Mouse (Mus musculus): Measurements from ENCODE around the gene Sorbs1. TPM values are rescaled to one million over a fixed set of nuclear protein-coding genes. Genes with fewer than 3 reads are reported as not detected.

The Sorbs1 gene
- polyA plus RNA-seq, 1 experiment from 2014 or later, result 37.7 TPM

- Histone ChIP-seq H3K9me3 (no peaks in the 10 kb centered on the region), H3K36me3 (0 out of 2 replicates have a peak, but pooled peaks cover under 1% of the 10 kb centered on the region), H3K27ac (no peak overlapping the region), H3K4me2 (no peak overlapping the region), H3K27me3 (no peaks in the 10 kb centered on the region), H3K4me1 (no peaks in the 10 kb centered on the region), H3K4me3 (no peak overlapping the region), H3K9ac (no peak overlapping the region)
- no peak; the same call in 1 of the 2 replicates for ATAC-seq (ENCODE audit: insufficient number of reproducible peaks, insufficient read depth, low FRiP score, low TSS enrichment, low read depth)
- WGBS, result 61% methylated on average over 6 of the region's 6 CpGs
Measured at GRCm38 (mm10) chr19:40331846-40332245, 181.7 kb downstream of the Sorbs1 start.

GRCm38 (mm10) chr19:40326126-40326525 is 187.5 kb downstream of the Sorbs1 start:
- 93% methylated on average over 21 of the region's 21 CpGs for WGBS

GRCm38 (mm10) chr19:40325381-40325780 is 188.2 kb downstream of the Sorbs1 start:
- no peaks in the 10 kb centered on the region for H3K9me3 ChIP-seq
- ATAC-seq (ENCODE audit: insufficient number of reproducible peaks, insufficient read depth, low FRiP score, low TSS enrichment, low read depth), result no peak
- H3K27me3 ChIP-seq, result no peaks in the 10 kb centered on the region
- H3K9ac ChIP-seq, result no peak overlapping the region
- 84% methylated on average over 8 of the region's 8 CpGs for WGBS
- H3K36me3 ChIP-seq, result peaks cover 14% of the 10 kb centered on the region
- H3K4me1 ChIP-seq, result peaks cover 9% of the 10 kb centered on the region; the same call in 1 of the 2 replicates
- H3K27ac ChIP-seq, result no peak overlapping the region
- no peak overlapping the region for H3K4me2 ChIP-seq
- no peak overlapping the region for H3K4me3 ChIP-seq

More at GRCm38 (mm10) chr19:40326126-40326525, 187.5 kb downstream of the Sorbs1 start:
- Histone ChIP-seq H3K36me3 (peaks cover 14% of the 10 kb centered on the region), H3K4me1 (peaks cover 9% of the 10 kb centered on the region; the same call in 1 of the 2 replicates), H3K4me3 (no peak overlapping the region), H3K27me3 (no peaks in the 10 kb centered on the region), H3K27ac (no peak overlapping the region), H3K9me3 (no peaks in the 10 kb centered on the region), H3K9ac (no peak overlapping the region), H3K4me2 (no peak overlapping the region)
- ATAC-seq (ENCODE audit: insufficient number of reproducible peaks, insufficient read depth, low FRiP score, low TSS enrichment, low read depth), result no peak

- H3K4me3 ChIP-seq, result no peak overlapping the region
- no peak overlapping the region for H3K27ac ChIP-seq
- H3K4me1 ChIP-seq, result peaks cover 9% of the 10 kb centered on the region; the same call in 1 of the 2 replicates
- no peaks in the 10 kb centered on the region for H3K27me3 ChIP-seq
- 56% methylated on average over 3 of the region's 3 CpGs for WGBS
- ATAC-seq (ENCODE audit: insufficient number of reproducible peaks, insufficient read depth, low FRiP score, low TSS enrichment, low read depth), result no peak
- no peak overlapping the region for H3K4me2 ChIP-seq
- peaks cover 14% of the 10 kb centered on the region for H3K36me3 ChIP-seq
- H3K9ac ChIP-seq, result no peak overlapping the region
- no peaks in the 10 kb centered on the region for H3K9me3 ChIP-seq
Measured at GRCm38 (mm10) chr19:40322226-40322625, 191.4 kb downstream of the Sorbs1 start.

GRCm38 (mm10) chr19:40319199-40319598 is 194.4 kb downstream of the Sorbs1 start:
- Histone ChIP-seq H3K36me3 (no peaks in the 10 kb centered on the region; the same call in 1 of the 2 replicates), H3K4me3 (no peak overlapping the region)
- WGBS, result 79% methylated on average over 3 of the region's 3 CpGs

GRCm38 (mm10) chr19:40318511-40318910 is 195.1 kb downstream of the Sorbs1 start:
- Histone ChIP-seq H3K4me2 (no peak overlapping the region), H3K4me1 (peaks cover 5% of the 10 kb centered on the region; the same call in 1 of the 2 replicates), H3K27ac (no peak overlapping the region), H3K27me3 (no peaks in the 10 kb centered on the region), H3K9me3 (no peaks in the 10 kb centered on the region), H3K36me3 (no peaks in the 10 kb centered on the region), H3K9ac (no peak overlapping the region), H3K4me3 (no peak overlapping the region)
- 21% methylated on average over 6 of the region's 6 CpGs for WGBS
- no peak for ATAC-seq (ENCODE audit: insufficient number of reproducible peaks, insufficient read depth, low FRiP score, low TSS enrichment, low read depth)

More at GRCm38 (mm10) chr19:40319199-40319598, 194.4 kb downstream of the Sorbs1 start:
- ATAC-seq (ENCODE audit: insufficient number of reproducible peaks, insufficient read depth, low FRiP score, low TSS enrichment, low read depth), result no peak
- Histone ChIP-seq H3K4me1 (peaks cover 9% of the 10 kb centered on the region; the same call in 1 of the 2 replicates), H3K9ac (no peak overlapping the region), H3K27me3 (no peaks in the 10 kb centered on the region), H3K4me2 (no peak overlapping the region), H3K27ac (no peak overlapping the region), H3K9me3 (no peaks in the 10 kb centered on the region)

- Histone ChIP-seq H3K27ac (no peak overlapping the region), H3K9me3 (no peaks in the 10 kb centered on the region), H3K4me3 (no peak overlapping the region), H3K9ac (no peak overlapping the region), H3K4me1 (no peaks in the 10 kb centered on the region), H3K36me3 (no peaks in the 10 kb centered on the region), H3K4me2 (no peak overlapping the region), H3K27me3 (no peaks in the 10 kb centered on the region)
- WGBS, result 71% methylated on average over 4 of the region's 4 CpGs
- no peak for ATAC-seq (ENCODE audit: insufficient number of reproducible peaks, insufficient read depth, low FRiP score, low TSS enrichment, low read depth)
Measured at GRCm38 (mm10) chr19:40317001-40317400, 196.6 kb downstream of the Sorbs1 start.

GRCm38 (mm10) chr19:40314252-40314651 is 199.3 kb downstream of the Sorbs1 start:
- no peak overlapping the region for H3K4me2 ChIP-seq
- H3K4me1 ChIP-seq, result no peaks in the 10 kb centered on the region
- no peak overlapping the region for H3K4me3 ChIP-seq
- H3K9me3 ChIP-seq, result no peaks in the 10 kb centered on the region
- ATAC-seq (ENCODE audit: insufficient number of reproducible peaks, insufficient read depth, low FRiP score, low TSS enrichment, low read depth), result no peak
- no peak overlapping the region for H3K9ac ChIP-seq
- no peak overlapping the region for H3K27ac ChIP-seq
- 91% methylated on average over 11 of the region's 11 CpGs for WGBS
- peaks cover 9% of the 10 kb centered on the region for H3K36me3 ChIP-seq
- H3K27me3 ChIP-seq, result no peaks in the 10 kb centered on the region

GRCm38 (mm10) chr19:40311631-40312030 is 201.9 kb downstream of the Sorbs1 start:
- H3K9ac ChIP-seq, result no peak overlapping the region
- H3K9me3 ChIP-seq, result no peaks in the 10 kb centered on the region
- H3K27me3 ChIP-seq, result no peaks in the 10 kb centered on the region
- 92% methylated on average over 8 of the region's 8 CpGs for WGBS
- no peaks in the 10 kb centered on the region for H3K4me1 ChIP-seq
- H3K4me2 ChIP-seq, result no peak overlapping the region
- H3K4me3 ChIP-seq, result no peak overlapping the region
- H3K27ac ChIP-seq, result no peak overlapping the region
- ATAC-seq (ENCODE audit: insufficient number of reproducible peaks, insufficient read depth, low FRiP score, low TSS enrichment, low read depth), result no peak
- peaks cover 10% of the 10 kb centered on the region for H3K36me3 ChIP-seq

- Histone ChIP-seq H3K9ac (no peak overlapping the region), H3K4me2 (no peak overlapping the region), H3K4me3 (no peak overlapping the region), H3K36me3 (peaks cover 10% of the 10 kb centered on the region), H3K4me1 (no peaks in the 10 kb centered on the region), H3K27me3 (no peaks in the 10 kb centered on the region), H3K9me3 (no peaks in the 10 kb centered on the region), H3K27ac (no peak overlapping the region)
- 87% methylated on average over 15 of the region's 15 CpGs for WGBS
- no peak for ATAC-seq (ENCODE audit: insufficient number of reproducible peaks, insufficient read depth, low FRiP score, low TSS enrichment, low read depth)
Measured at GRCm38 (mm10) chr19:40310410-40311130, 203.0 kb downstream of the Sorbs1 start.

- no peaks in the 10 kb centered on the region for H3K4me1 ChIP-seq
- H3K27ac ChIP-seq, result no peak overlapping the region
- no peaks in the 10 kb centered on the region for H3K27me3 ChIP-seq
- 90% methylated on average over 12 of the region's 12 CpGs for WGBS
- no peaks in the 10 kb centered on the region for H3K9me3 ChIP-seq
- no peak overlapping the region for H3K4me2 ChIP-seq
- no peak for ATAC-seq (ENCODE audit: insufficient number of reproducible peaks, insufficient read depth, low FRiP score, low TSS enrichment, low read depth)
- H3K4me3 ChIP-seq, result no peak overlapping the region
- no peak overlapping the region for H3K9ac ChIP-seq
- H3K36me3 ChIP-seq, result peaks cover 10% of the 10 kb centered on the region
Measured at GRCm38 (mm10) chr19:40309911-40310310, 203.7 kb downstream of the Sorbs1 start.

- Histone ChIP-seq H3K4me3 (no peak overlapping the region), H3K27ac (no peak overlapping the region), H3K4me2 (no peak overlapping the region), H3K36me3 (peaks cover 10% of the 10 kb centered on the region), H3K9ac (no peak overlapping the region), H3K4me1 (0 out of 2 replicates have a peak, but pooled peaks cover 6% of the 10 kb centered on the region), H3K27me3 (no peaks in the 10 kb centered on the region), H3K9me3 (no peaks in the 10 kb centered on the region)
- WGBS, result 76% methylated on average over 7 of the region's 7 CpGs
- no peak for ATAC-seq (ENCODE audit: insufficient number of reproducible peaks, insufficient read depth, low FRiP score, low TSS enrichment, low read depth)
Measured at GRCm38 (mm10) chr19:40307550-40307949, 206.0 kb downstream of the Sorbs1 start.

Measured in embryonic facial prominence, embryonic 13.5 days (tissue).